Mouse (Mus musculus) MEL (cell line): ENCODE measurements around the gene Col25a1.

Experiments used
- CHD1 ChIP-seq: IDR thresholded peaks from 2 replicates; pipeline ENCODE4 v1.6.1; 2012; ENCODE audit warnings: low read depth, mild to moderate bottlenecking, inconsistent platforms, low read length, improper control_type of control experiment
- CTCF ChIP-seq, 3 experiments: IDR thresholded peaks in 2 of 3; conservative IDR thresholded peaks in 1 of 3; 2 replicates each; pipeline ENCODE4 v1.5.1; 2011 to 2012; ENCODE audit warnings: low read length in 3 of 3, low read depth in 2 of 3, mild to moderate bottlenecking in 2 of 3, improper control_type of control experiment in 1 of 3, inconsistent platforms in 1 of 3, mixed read lengths in 1 of 3, moderate library complexity in 1 of 3; ENCODE audit not compliant: control insufficient read depth in 1 of 3, insufficient read depth in 1 of 3, poor library complexity in 1 of 3, severe bottlenecking in 1 of 3
- EP300 ChIP-seq, 2 experiments: IDR thresholded peaks; 2 replicates each; pipeline ENCODE4 v1.6.1; 2011; ENCODE audit warnings: improper control_type of control experiment in 2 of 2, low read length in 2 of 2, low read depth in 1 of 2, mild to moderate bottlenecking in 1 of 2
- GATA1 ChIP-seq: IDR thresholded peaks from 2 replicates; pipeline ENCODE4 v1.6.1; 2011; ENCODE audit warnings: low read depth, low read length, improper control_type of control experiment
- MAX ChIP-seq: IDR thresholded peaks from 2 replicates; pipeline ENCODE4 v1.6.1; 2011; ENCODE audit warnings: low read length, improper control_type of control experiment
- MAZ ChIP-seq: IDR thresholded peaks from 2 replicates; pipeline ENCODE4 v1.6.1; 2012; ENCODE audit warnings: low read depth, mild to moderate bottlenecking, inconsistent platforms, low read length, improper control_type of control experiment
- POLR2A ChIP-seq, 2 experiments: IDR thresholded peaks; 2 replicates each; pipeline ENCODE4 v1.6.1; 2011 to 2012; ENCODE audit warnings: low read length in 2 of 2, mild to moderate bottlenecking in 2 of 2, control low read depth in 1 of 2, improper control_type of control experiment in 1 of 2, low read depth in 1 of 2, moderate library complexity in 1 of 2; ENCODE audit not compliant: control insufficient read depth in 1 of 2, insufficient read depth in 1 of 2, poor library complexity in 1 of 2
- SMC3 ChIP-seq: IDR thresholded peaks from 2 replicates; pipeline ENCODE4 v1.6.1; 2011; ENCODE audit warnings: low read depth, low read length, improper control_type of control experiment
- TAL1 ChIP-seq: IDR thresholded peaks from 2 replicates; pipeline ENCODE4 v1.6.1; 2012; ENCODE audit warnings: mild to moderate bottlenecking, inconsistent platforms, low read length, moderate library complexity, mixed read lengths
- USF2 ChIP-seq, 2 experiments: IDR thresholded peaks; 2 replicates each; pipeline ENCODE4 v1.6.1; 2011 to 2012; ENCODE audit warnings: improper control_type of control experiment in 2 of 2, low read length in 2 of 2, borderline replicate concordance in 1 of 2, inconsistent platforms in 1 of 2, low read depth in 1 of 2, mild to moderate bottlenecking in 1 of 2; ENCODE audit not compliant: insufficient read depth in 1 of 2

DNA sequence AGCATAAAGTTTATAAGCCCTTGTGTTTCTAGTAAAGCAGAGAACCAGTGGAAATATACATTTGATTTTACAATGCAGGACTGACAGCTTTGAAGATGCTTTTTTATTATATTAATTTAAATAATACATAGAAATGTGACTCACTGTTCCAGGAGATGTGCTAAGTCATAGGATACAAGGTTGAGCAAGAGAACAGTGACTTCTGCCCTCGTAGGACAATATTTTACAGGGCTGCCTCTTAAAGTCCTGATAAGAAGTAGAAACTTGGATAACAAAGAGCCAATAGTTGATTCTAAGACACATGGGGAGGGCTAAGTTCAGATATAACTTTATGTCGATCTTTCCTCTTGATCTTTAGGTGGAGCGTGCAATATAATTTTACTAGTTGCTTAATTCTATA lies 124.8 kb downstream of the Col25a1 start:
- TF ChIP-seq USF2 (IDR thresholded peaks at IDR 0.05; ENCODE audit: borderline replicate concordance in 1 of 2, insufficient read depth in 1 of 2, low read depth in 1 of 2, low read length in 2 of 2) = no peak
- no peak for TF ChIP-seq CTCF (IDR thresholded peaks at IDR 0.05 in 2 of 3, conservative IDR thresholded peaks at IDR 0.05 in 1 of 3; ENCODE audit: control insufficient read depth in 1 of 3, insufficient read depth in 1 of 3, low read depth in 2 of 3, low read length in 3 of 3, poor library complexity in 1 of 3, severe bottlenecking in 1 of 3)
- no peak for TF ChIP-seq CHD1
- no peak for TF ChIP-seq EP300 (IDR thresholded peaks at IDR 0.05; ENCODE audit: low read depth in 1 of 2, low read length in 2 of 2)
- no peak for TF ChIP-seq SMC3
- no peak for TF ChIP-seq TAL1
- no peak for TF ChIP-seq POLR2A (IDR thresholded peaks at IDR 0.05; ENCODE audit: control insufficient read depth in 1 of 2, insufficient read depth in 1 of 2, low read depth in 1 of 2, low read length in 2 of 2, poor library complexity in 1 of 2)
- TF ChIP-seq MAX = no peak
- no peak for TF ChIP-seq GATA1
- TF ChIP-seq MAZ = no peak
